Mouse (Mus musculus) kidney, postnatal 36 days (tissue): ENCODE results near the gene Musk.

ENCODE experiments used
- DNase-seq, 2 experiments: peaks; one replicate each; pipeline ENCODE4 v3.0.0; 2021 to 2022; ENCODE audit warnings: mixed read lengths in 2 of 2

Musk gene

DNA sequence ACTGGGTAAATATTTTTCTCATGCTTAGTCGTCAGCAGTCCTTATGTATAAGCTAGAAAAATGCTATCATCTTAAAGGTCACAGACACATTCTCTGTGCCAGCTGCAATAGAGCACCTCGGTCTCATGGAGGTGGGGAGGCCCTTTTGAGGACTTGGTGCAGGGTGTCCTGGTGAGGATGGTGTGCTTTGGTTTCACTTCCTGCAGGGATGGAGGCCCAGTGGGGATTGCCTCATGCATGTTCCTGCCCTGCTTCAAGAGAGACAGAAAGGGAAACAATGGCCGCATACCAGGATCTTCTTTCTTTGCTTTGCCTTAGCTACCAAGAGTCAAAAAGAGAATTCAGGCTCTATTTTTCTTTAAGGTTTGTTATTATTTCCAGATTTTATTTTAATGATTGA, 31.8 kb downstream of the Musk start:
- DNase-seq = no peak

DNA sequence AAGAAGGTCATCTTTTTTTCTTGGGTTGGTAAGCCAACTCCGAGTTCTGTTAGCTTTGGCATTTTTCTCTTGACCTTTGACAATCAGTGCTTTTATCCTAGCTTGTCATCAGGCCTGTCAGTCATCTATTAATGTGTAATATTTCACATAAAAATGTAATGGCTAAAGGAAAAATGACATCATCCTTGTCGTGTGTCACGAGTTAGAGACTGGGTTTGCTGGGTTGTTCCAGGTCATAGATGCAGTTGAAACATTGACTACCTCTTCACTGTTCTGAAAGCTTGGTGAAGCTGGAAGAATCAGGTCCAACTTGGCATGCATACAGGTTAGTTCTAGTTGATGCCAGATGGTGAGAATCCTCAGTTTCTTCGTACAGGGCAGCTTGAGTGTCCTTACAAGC, 34.5 kb downstream of the Musk start:
- peak in 1 of 2 experiments; percentile 21 for DNase-seq

DNA sequence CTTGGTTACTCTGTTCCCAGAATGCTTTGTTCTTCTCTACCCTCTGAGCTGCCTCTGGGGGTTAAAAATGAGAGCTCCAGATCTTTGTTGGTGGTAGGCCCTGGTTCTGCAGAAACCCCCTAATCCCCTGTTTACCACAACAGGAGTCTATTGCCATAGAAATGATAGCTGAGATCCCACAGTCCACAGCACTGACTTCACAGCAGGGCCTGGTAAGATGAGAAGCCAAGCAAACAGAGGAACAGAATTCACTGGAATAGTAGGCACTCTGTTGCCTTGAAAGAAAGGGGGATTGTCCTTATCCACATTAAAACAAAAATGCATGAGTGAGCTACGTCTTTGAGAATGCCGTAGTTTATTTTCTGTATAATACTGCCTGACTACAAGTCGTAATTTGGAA, 41.0 kb downstream of the Musk start:
- DNase-seq = no peak

DNA sequence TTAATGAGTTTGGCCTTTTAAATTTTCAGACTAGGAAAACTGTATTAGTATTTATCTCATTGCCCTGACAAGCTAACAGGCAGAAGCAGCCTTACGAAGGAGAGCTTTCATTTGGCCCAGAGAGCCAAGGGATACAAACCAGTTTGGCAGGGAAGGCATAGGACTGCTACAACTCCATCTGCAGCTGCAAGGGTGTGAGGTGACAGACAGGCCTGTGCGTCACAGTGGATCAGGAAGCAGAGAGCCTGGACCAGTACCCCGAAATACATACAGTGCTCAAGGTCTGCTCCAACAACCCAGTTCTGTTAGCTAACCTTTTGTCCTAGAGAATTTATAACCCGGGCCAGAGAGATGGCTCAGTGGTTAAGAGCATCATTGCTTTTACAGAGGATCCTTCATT, 42.5 kb downstream of the Musk start:
- no peak for DNase-seq

DNA sequence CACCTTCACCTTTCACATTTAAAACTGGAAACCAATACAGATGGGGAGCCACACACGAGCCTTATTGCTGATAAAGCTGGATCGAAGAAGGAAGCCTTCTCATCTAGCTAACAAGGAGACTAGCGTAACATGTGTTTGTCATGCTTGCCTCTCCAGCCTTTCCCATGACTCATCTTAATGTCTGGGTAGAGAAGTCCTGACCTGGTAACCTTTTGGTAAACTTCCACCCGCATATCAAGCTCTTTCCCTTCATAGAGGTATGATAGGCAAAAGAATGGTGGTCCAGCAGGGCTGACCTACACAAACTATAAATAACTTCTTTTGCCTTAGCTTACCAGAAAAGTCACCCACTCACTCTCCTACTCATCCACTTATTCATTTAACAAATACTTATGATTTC, 44.3 kb downstream of the Musk start:
- no peak for DNase-seq

DNA sequence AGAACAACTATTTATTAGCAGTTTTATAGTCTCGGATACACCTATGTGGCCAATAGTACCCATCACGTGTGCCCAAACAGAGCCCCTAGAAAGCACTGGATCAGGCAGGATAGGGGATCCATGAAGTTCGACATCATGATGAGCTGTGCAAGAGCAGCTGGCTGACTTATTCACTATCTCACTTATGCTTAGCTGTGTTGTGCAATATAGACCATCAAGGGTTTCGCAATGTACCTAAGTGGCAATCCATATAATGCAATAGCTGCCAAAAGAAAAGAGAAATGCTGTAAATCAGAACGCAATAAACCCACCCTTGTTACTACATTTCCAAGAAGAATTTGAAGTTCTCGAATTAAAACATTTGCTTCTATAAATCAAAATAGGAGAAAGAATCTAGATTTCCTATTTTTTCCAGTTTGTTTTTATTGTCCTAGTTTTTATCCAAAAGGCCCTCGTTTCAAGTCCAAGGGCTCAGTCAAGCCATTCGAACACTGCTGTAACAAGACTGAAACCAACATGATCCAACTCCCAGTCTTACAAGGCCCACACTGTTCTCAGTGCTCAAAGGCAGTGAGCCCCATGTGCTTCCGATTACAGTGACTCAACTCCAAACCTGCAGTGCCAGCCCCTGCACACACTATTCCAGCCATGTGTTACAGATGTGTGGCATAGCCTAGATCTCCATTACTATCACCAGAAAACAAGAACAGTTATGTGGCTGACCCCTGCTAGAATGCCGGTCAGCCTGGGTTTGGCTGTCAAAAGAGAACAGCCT, 45.3 kb downstream of the Musk start:
- no peak for DNase-seq

DNA sequence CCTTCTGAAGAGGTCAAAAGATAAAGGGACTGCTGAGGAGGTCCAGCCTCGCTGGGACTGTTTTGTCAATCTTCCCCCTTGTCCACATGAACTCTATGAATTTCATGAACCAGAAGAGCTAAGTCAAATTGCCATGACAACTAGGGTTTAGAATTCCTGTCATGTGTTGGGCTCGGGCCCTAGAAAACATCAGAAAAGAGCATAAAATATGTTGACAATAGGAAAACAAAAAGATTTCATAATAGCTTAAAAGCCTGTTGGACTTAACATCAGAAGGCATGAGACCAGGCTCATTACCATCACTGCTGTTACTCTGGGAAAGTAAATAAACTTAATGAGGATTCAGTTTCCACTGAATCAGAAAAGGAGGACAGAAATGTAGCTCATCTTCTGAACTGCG, 46.6 kb downstream of the Musk start:
- DNase-seq = peak in 1 of 2 experiments; percentile 15

DNA sequence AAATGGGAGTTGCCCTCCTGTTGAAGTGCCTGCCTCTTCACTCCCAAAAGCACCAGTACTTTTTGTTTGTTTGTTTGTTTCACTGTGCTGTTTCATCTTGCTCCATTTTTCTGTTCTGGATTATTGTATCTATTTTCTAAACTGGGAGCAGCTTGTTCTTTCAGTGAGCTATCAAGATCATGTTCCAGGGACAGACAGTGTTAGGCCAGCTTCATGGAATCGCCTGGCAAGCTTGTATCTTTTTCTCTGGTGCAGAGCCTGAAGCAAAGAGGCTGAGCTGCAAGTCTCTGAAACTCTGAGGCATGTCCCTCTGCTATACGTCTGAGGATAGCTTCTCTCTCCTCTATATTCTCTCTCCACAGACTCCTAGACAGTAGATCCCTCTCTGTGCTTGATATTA, 50.5 kb downstream of the Musk start:
- DNase-seq = no peak

DNA sequence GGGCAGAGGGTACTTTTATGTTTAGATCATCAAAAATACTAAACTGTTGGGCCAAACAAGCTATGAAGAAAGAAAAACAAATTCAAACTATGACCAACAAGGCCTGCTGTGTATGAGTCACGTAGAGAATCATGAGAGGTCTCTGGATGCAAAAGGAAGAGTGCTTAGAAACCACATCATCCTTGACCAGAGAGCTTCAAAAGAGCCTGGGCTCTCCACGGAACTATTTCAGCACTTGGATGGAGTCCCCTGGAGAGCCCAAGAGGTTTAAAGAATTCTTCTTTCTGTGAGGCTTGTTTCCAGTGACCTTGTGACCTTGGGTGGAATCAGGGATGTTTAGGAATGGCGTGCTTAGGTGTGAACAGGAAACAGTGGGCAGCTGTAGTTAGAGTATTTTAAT, 53.5 kb downstream of the Musk start:
- DNase-seq = no peak

DNA sequence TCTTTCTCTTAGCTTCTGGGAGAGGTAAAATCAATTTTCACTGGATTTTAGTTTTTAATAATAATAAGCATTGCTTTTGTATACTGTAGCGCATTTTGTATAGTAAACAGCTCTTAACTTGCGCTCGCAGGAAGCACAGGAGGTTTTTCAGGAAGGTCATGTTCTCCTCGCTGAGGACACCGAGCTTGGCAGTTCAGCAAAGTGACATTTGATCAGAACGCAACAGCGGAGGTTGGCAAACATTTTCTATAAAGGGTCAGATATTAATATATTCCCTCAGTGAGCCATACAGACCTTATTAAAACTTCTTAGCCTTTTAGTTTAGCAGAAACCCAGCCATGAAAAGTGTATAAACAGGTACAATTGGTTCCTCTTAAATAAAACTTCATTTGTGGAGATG, 64.4 kb downstream of the Musk start:
- DNase-seq = no peak

DNA sequence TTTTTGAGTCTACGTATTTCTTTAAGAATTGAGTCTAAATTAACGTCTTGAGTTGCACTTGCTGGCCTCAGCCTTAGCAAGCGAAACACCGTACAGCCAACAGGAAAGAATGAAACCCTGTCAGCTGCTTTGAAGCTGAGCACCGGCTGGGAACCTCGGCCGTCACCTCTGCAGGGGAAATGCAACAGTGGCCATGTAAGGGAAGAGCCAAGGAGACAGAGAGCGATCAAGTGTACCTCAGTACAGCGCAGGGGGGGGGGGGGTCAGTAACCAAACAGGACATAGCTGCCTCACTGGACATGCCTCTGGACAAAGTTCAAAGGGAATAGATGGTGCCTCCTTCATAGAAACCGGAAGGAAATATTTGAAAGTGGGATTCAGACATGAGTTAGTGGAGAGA, 65.4 kb downstream of the Musk start:
- no peak for DNase-seq

DNA sequence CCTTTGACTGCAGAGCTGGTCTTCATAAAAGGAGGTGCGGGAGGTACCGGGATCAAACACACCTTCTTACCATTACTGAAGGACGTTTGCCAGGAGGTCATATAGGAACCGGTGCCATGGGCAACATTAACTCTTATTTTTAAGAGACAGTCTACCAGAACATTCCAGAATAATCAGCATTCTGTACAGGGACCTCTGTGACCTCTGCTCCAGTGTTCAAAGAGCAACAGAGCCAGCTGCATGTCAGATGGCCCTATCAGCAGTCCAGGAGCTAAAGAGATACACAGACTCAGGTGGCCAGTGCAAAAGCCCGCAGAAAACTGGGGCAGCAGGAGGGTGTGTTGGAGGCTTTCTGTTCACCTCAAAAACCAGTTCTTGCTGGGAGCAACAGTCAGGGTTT, 65.8 kb downstream of the Musk start:
- DNase-seq = peak; percentile 5 to 11

DNA sequence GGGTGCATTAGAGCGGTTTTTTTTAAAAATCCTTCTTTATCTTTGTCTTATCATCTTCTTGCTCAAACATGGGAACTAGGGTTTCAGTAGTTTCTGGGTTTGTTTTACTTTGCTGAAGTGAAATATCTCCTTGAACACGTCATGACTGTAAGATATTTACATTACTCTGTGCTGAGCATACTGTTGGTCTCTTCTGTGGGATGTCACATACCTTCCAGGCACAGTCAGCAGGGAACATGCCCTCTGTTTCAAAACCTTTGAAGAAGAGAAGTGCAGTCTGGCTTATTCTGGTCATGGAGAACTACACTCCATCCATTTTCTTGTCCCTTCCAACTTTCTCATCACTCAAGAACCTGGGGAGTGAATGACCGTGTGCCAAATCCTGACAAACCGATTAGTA, 73.2 kb downstream of the Musk start:
- DNase-seq = no peak

DNA sequence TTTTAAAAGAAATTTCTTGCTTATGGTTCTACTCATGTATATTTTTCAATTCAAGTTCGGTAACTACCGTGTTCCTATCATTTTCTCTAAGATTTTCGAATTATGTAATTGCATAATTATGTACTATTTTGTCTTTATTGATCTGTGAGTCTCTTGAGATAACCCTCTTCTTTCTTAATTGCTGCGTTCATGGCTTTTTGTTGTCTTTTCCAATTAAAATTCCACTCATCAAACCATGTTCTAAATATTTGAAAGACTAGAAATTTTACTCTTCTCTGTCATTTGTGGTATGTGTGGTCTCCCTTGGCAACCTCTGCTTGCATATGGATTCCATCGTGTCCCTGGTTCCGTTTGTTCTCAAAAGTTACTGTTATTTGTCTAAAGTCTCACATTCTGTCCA, 79.6 kb downstream of the Musk start:
- DNase-seq = no peak

DNA sequence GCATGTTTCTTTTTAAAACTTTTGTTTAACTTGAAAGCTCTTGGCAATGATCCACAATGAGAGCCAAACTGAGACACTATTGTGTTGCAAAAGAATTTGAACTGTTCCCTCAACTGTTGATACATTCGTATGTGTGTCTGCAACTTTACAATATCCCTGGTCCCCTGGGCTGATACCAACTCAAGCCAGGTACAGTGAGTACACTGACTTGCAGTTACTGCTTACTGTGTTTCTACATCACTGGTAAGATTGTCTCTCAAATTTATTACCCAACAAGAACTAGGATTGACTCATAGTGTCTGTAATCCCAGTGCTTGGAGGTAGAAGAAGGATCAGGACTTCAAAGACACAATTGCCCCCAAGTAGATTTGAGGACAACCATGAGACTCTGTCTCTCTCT, 85.3 kb downstream of the Musk start:
- no peak for DNase-seq

DNA sequence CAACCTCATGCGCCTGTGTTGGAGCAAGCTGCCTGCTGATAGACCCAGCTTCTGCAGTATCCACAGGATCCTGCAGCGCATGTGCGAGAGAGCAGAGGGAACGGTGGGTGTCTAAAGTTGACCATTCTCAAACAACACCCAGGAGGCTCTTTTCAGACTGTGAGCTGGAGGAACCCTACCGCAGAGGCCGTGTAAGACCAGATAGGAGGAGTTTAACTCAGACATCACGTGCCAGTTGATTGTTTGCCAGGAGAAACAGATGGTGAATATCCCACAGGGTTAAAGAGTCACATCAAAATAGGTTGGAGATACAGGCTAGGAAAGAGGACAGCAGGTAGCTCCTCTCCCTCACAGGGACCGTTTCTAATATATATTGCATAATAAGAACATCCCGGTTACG, 87.8 kb downstream of the Musk start:
- DNase-seq = peak in 1 of 2 experiments; percentile 3

DNA sequence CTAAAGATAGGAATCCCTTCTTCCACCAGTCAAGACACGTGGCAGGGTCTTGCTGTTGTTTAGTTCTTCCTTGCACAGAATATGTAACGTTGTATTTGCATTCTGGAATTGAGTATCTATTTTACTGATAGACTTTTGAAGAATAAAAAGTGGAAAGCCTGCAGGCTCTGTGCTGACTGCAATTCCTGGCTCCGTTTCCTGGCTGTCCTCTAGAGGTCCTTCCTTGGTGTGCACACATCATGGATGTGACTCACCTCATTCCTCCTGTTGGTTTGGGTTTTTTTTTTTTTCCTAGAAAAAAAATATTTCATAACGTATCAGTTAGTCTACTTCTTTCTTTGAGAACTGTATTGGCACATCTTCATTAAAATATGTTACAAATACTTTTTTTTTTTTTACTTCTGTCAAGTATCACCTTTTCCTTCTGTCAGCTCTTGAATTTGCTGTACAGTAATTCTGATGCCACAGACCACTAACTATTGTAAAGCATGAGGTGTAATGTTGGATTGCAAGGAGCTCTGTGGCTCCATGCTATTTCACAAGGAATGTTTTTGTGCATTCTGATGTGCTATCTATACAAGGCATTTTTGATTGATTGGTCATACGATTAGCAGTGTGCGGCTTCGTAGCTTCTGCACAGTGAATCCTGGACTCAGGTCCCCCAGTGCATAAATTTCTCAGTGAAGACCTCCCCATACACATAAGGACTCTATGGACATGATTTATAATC, 88.5 kb downstream of the Musk start:
- DNase-seq = peak in 1 of 2 experiments; percentile 19

DNA sequence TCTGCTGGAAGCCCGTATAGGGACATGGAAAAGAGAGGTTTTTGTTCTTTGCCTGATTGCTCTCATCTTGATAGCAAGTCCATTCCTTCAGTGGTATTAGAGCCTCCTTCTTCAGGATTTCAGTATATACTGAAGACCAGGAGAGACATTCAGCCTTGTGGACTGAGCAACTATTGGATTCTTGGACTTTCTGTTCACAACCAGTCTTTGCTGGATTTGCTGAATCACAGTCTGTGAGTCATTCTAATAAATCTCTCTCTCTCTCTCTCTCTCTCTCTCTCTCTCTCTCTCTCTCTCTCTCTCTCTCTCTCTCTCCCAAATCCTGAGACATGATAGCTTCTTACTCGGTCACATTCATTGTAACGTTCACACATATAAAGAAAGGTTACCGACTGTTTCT, 93.4 kb downstream of the Musk start:
- no peak for DNase-seq

DNA sequence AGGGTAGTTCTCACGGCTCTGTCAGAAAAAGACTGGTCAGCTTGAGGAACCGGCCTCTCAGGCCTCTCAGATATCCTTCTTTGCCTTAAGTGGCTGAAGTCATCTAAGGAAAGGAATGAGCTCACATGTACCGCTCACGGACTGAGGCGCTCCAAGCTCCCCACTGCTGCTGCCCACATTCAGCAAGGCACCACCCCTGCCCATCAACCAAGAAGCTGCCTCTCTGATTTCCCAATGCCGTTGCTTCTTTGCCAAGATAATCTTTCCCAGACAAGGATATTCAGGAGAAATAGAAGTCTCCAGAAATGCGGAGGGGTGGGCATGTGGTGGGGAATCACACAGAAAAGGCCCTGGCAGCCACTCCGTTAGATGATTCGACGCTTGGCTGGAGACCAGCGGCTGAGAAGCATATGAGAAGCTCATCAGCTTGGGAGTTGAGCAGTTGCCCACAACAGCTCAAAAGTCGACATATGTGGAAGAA, 115.1 kb downstream of the Musk start:
- no peak for DNase-seq

DNA sequence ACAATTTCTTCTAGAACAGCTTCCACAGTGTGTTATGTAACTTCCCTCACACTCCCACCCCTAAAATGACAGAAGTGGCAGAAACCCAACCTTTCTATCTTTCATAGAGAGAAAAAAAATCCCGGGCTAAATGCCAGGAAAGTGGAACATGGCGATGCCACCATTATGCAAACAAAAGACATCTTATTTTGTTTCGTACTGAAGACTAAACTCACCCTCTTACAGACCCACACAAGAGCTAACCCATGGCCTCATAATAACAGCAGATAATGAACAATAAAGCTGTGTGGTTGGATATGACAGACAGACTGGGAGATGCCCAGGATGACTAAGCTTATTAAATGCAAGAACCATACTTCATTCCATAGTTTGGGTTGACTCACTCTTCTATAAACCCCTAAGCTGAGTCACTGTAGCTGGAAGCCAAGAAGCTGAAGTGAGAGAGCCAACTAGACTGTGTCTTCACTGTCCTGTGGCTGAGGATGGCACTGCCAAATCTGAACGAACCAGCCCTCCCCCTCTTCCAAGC, 116.3 kb downstream of the Musk start:
- no peak for DNase-seq

DNA sequence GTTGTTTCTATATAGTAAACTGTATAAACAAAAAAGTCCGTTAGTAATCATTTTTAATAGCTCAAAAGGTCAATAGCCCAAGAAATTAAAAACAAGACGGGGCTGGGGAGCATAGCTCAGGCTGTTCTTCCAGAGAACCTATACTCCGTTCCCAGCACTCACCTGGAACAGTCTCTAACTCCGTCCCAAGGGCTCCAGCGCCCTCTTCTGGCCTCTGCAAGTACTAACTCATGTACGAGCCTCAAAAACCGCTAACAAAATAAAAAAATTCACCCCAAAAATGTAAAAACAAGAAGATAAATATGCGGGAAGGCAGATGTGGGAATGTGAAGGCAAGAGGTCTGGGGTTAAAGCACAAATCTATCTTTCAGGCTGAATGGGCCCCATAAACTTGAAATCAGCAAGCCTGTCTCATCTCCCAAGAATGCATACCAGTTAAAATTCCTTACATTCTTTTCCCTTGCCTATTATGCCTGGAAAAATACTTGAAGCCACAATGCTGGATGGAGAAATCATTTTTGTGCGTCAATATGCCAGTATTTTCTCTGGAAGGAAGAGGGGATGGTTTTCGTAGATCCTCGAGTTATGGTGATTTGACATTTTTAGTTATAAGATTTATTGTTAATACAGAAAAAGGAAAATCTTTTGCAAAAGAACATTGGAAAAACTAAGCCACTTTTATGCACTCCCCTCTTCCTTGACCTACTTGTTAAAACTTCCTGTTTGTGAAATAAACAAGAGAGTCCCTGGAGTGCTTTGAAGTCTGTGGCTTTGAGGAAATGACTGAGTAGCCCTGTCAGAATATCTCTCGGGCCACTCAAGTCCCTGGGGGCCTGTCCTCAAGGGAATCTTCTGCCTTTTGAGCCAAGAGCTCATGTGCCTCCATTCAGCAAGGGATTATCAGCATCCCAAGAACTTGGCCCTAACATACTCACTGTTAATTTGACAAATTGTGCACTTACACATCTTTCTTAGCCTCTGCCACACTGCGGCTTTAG, 127.7 kb downstream of the Musk start:
- DNase-seq = peak; percentile 68 to 72

DNA sequence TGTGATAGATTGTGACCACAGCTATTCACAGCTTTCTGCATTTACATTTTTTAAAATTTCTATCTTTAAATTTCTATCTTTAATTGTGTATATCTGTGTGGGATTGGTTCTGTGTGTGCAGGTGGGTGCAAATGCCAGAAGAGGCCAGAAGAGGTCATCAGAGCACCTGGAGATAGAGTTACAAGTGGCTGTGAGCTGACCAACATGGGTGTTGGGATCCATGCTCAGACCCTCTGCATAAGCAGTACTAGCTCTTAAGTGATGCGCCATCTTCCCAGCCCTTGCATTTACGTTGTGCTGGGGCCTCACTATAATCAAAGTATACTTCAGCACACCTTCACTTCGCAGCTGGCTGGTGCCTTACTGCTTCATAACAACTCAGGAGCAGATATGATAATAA, 129.8 kb downstream of the Musk start:
- DNase-seq = peak in 1 of 2 experiments; percentile 10

DNA sequence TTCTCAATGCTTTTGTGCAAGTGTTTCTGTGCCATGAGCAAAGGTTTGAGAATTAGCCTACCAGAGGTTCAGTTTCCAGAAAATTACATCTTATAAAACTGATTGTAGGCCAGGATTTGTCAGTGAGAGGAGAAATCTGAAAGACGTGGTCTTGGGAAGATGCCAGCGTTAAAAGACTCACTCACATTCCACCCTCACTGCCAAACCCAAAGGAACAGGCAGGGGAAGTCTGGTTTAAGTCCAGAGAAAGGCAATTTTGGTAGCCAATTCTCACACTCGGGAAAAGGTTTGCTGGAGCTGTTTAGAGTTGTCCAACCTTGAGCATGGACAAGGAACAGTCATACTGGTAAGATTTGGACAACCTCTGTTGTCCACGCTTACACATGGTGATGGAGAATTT, 131.6 kb downstream of the Musk start:
- DNase-seq = no peak
